Mouse (Mus musculus): Measurements from ENCODE around the gene Hectd4.

GRCm38 (mm10) chr5:121197337-121197736 lies 22.7 kb upstream of the Hectd4 start:
- TF ChIP-seq CTCF (IDR thresholded peaks at IDR 0.05; ENCODE audit: borderline replicate concordance, control insufficient read depth, extremely low read depth, insufficient read depth, low read length, poor library complexity): no peak
- TF ChIP-seq POLR2A (IDR thresholded peaks at IDR 0.05; ENCODE audit: control insufficient read depth, extremely low read depth, insufficient read depth, low read length, poor library complexity): no peak

All from thymus, adult 2 months (tissue).